Mouse (Mus musculus) right cerebral cortex, postnatal 14 days (tissue): ENCODE results near the gene Dner.
A peak's percentile ranks its signal among the peaks of the same experiment; 100 is the strongest.

Experiments
- DNase-seq: peaks from one replicate; pipeline ENCODE4 v3.0.0; 2022

Dner gene

GRCm38 (mm10) chr1:84695517-84696411 lies at the start of gene Dner:
Dner (minus strand) TSS chr1:84696221.
- peak; percentile 74 for DNase-seq

- no peak for DNase-seq
Observed at GRCm38 (mm10) chr1:84742156-84742555, 46.1 kb upstream of the Dner start.

GRCm38 (mm10) chr1:84740080-84740479 lies 44.1 kb upstream of the Dner start:
- DNase-seq, result no peak

GRCm38 (mm10) chr1:84737097-84737496 lies 41.1 kb upstream of the Dner start:
- no peak for DNase-seq

- DNase-seq, result no peak
Observed at GRCm38 (mm10) chr1:84733799-84734198, 37.8 kb upstream of the Dner start.

GRCm38 (mm10) chr1:84731763-84732162 lies 35.7 kb upstream of the Dner start:
- no peak for DNase-seq

- DNase-seq, result no peak
Observed at GRCm38 (mm10) chr1:84722841-84723240, 26.8 kb upstream of the Dner start.

- DNase-seq, result no peak
Observed at GRCm38 (mm10) chr1:84722371-84722770, 26.4 kb upstream of the Dner start.

- no peak for DNase-seq
Observed at GRCm38 (mm10) chr1:84721942-84722341, 25.9 kb upstream of the Dner start.

GRCm38 (mm10) chr1:84709810-84710785 lies 14.1 kb upstream of the Dner start:
- peak; percentile 78 for DNase-seq

- no peak for DNase-seq
Observed at GRCm38 (mm10) chr1:84709406-84709805, 13.4 kb upstream of the Dner start.

- no peak for DNase-seq
Observed at GRCm38 (mm10) chr1:84700254-84700653, 4.2 kb upstream of the Dner start.

GRCm38 (mm10) chr1:84697136-84697535 lies 1.1 kb upstream of the Dner start:
- DNase-seq, result peak; percentile 86

- DNase-seq, result peak; percentile 63
Observed at GRCm38 (mm10) chr1:84694688-84695474, 1.1 kb downstream of the Dner start.

GRCm38 (mm10) chr1:84677910-84678309 lies 18.1 kb downstream of the Dner start:
- no peak for DNase-seq

GRCm38 (mm10) chr1:84668100-84668846 lies 27.7 kb downstream of the Dner start:
- DNase-seq, result no peak

GRCm38 (mm10) chr1:84667660-84668059 lies 28.4 kb downstream of the Dner start:
- no peak for DNase-seq

GRCm38 (mm10) chr1:84664377-84665118 lies 31.5 kb downstream of the Dner start:
- no peak for DNase-seq

- no peak for DNase-seq
Observed at GRCm38 (mm10) chr1:84646781-84647180, 49.2 kb downstream of the Dner start.

- no peak for DNase-seq
Observed at GRCm38 (mm10) chr1:84640463-84640862, 55.6 kb downstream of the Dner start.

- no peak for DNase-seq
Observed at GRCm38 (mm10) chr1:84636890-84637289, 59.1 kb downstream of the Dner start.
